Mouse (Mus musculus): ENCODE data around the gene Neurog1. TPM values are rescaled to one million over a fixed set of nuclear protein-coding genes. Genes with fewer than 3 reads are reported as not detected.

Neurog1 gene
- polyA plus RNA-seq, 1 experiment from 2014 or later = 18.5 TPM

GRCm38 (mm10) chr13:56223625-56224024 is 28.3 kb downstream of the Neurog1 start:
- H3K27ac ChIP-seq = peak overlapping the region; percentile 95
- peak; percentile 44 for DNase-seq (ENCODE audit: extremely low spot score, low spot score)
- WGBS = 1% methylated on average over 21 of the region's 21 CpGs

GRCm38 (mm10) chr13:56222849-56223246 is 29.1 kb downstream of the Neurog1 start:
- no peak for DNase-seq (ENCODE audit: extremely low spot score, low spot score)
- peaks cover 98% of the 10 kb centered on the region for H3K27me3 ChIP-seq (ENCODE audit: poor library complexity, severe bottlenecking)

More at GRCm38 (mm10) chr13:56223625-56224024, 28.3 kb downstream of the Neurog1 start:
- Histone ChIP-seq H3K27me3 (ENCODE audit: poor library complexity, severe bottlenecking) (peaks cover 98% of the 10 kb centered on the region), H3K36me3 (replicated peaks) (no peaks in the 10 kb centered on the region), H3K4me1 (peaks cover 77% of the 10 kb centered on the region), H3K9me3 (no peaks in the 10 kb centered on the region), H3K4me3 (peak overlapping the region; percentile 24; the same call in 1 of the 2 replicates)

DNA sequence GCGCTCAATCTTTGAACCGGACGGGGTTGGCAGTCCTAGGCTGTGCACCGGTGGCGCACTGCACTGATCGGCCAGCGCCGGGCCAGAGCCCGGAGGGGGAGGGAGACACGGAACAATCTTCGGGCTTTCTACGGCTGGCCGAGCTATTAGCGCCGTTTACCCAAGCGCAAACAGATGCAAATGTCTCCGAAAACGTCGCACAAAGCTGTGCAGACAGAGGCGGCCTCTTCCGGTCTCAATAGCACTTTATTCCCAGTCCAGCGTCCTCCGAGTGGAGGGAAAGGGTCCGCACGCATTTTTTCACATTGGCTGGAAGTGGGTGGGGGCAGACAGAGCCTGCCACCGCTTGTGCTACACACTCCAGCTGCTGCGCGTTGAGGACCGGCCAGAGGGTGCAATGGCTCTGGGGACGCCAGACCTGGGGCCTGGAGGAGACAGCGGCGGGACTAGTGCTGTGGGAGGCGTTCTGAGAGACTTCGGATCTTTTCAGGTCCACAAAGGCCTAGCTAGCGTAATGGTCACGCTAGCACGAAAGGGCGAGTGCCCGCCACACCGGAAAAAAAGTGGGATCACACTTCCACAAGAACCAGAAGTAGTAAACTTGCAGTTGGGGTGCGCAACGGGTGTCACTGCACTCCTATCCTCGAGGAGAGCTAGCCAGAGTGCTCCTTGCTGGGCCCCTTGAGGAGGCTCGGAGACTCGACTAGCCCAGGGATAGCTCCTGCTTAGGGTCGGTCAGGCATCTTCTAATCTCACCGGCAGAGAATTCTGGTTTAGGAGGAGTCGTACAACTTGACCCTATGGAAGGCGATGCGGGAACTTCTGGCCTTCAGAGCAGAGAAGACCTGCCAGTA is 29.7 kb downstream of the Neurog1 start:
- Histone ChIP-seq H3K9me3 (no peaks in the 10 kb centered on the region), H3K4me3 (peak overlapping the region; percentile 49), H3K27me3 (ENCODE audit: poor library complexity, severe bottlenecking) (peaks cover 98% of the 10 kb centered on the region), H3K36me3 (replicated peaks) (no peaks in the 10 kb centered on the region), H3K4me1 (peaks cover 72% of the 10 kb centered on the region), H3K27ac (peak overlapping the region; percentile 95)
- peak; percentile 62 for DNase-seq (ENCODE audit: extremely low spot score, low spot score)
- under 1% methylated on average over 50 of the region's 50 CpGs for WGBS

More at GRCm38 (mm10) chr13:56222849-56223246, 29.1 kb downstream of the Neurog1 start:
- Histone ChIP-seq H3K4me3 (peak overlapping the region; percentile 49; the same call in 1 of the 2 replicates), H3K27ac (peak overlapping the region; percentile 95), H3K4me1 (peaks cover 74% of the 10 kb centered on the region), H3K36me3 (replicated peaks) (no peaks in the 10 kb centered on the region), H3K9me3 (no peaks in the 10 kb centered on the region)
- 5% methylated on average over 4 of the region's 4 CpGs for WGBS

DNA sequence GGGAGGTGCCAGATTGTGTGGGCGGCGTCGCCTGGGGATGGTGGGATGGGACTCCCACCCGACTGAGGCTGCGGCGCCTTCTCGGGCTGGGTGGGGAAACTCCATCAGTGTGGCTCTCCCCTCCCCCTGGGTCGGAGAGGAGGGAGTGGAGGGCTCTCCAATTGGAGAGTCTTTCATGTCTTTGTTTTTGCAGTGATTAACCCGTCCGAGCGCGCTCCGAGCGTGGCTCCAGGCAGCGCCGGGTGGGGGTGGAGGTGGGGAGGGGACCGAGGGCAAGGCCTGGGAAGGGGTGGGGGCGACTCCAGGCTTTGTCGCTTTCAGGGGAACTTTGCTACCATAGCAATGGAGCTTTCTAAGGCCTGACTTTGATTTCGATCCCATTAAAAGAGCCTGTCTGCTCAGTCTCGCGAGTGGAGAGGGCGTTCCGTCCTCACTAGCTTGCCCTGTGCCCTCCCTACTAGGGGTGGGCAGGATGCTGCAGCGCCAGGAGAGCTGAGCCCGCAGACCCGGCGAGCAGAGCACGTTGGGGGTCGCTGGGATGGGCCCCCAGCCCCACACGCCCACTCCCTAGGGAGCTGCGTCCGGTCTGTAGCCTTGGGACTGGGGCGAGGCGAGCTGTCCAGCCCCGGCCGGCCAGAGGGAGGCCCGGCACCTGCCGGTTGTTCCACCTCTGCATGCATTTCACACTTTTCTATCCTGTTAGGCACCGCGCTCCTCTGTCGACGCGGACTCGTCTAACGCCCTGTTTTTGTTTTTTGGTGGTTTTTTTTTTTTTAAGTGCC is 30.6 kb downstream of the Neurog1 start:
- peak overlapping the region; percentile 49 for H3K4me3 ChIP-seq
- peaks cover 98% of the 10 kb centered on the region for H3K27me3 ChIP-seq (ENCODE audit: poor library complexity, severe bottlenecking)
- DNase-seq (ENCODE audit: extremely low spot score, low spot score) = peak; percentile 89
- no peaks in the 10 kb centered on the region for H3K9me3 ChIP-seq
- H3K27ac ChIP-seq = peak overlapping the region; percentile 95
- under 1% methylated on average over 46 of the region's 46 CpGs for WGBS
- H3K36me3 ChIP-seq (replicated peaks) = no peaks in the 10 kb centered on the region
- peaks cover 71% of the 10 kb centered on the region for H3K4me1 ChIP-seq

DNA sequence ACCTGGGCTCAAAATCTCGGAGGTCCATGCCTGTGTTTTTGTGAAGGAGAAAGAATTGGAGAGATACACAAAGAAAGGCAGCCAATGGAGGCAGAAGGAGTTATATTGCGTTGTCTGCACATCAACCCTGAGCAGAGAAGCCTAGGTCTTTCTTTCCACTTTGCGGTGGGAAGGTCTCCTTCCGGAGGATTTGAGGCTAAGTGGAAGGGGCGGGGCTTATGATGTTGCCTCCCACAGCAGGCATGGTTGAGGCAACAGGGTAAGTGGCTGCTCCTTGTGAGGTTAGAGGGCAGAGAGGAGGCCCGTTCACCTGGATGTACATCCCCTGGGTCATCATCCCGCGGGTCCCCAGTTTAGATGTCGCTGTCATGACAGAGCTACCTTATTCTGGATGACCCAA is 32.7 kb downstream of the Neurog1 start:
- H3K27me3 ChIP-seq (ENCODE audit: poor library complexity, severe bottlenecking) = peaks cover 98% of the 10 kb centered on the region
- 51% methylated on average over 9 of the region's 9 CpGs for WGBS
- H3K9me3 ChIP-seq = no peaks in the 10 kb centered on the region
- no peak overlapping the region for H3K4me3 ChIP-seq
- H3K4me1 ChIP-seq = peaks cover 83% of the 10 kb centered on the region
- H3K36me3 ChIP-seq (replicated peaks) = no peaks in the 10 kb centered on the region
- H3K27ac ChIP-seq = peak overlapping the region; percentile 35; the same call in 1 of the 2 replicates
- no peak for DNase-seq (ENCODE audit: extremely low spot score, low spot score)

DNA sequence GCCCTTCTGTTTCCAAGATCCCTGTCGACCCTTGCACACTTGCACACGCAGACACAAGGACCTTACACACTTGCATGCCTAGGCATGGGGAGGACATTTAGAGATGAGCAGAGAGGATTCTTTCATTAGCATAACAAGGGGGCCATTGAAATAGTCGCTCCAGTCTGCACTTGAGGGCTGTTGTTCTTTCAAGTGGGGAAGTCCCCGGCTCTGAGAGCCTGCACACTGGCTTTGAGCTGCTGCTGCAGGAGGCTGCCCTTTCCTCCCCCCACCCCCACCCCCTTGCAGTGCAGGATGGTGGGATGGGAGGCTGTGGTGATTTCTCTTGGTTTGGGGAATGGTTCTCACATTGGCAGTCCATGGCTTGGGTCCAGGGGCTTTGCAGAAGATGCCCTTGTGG is 35.9 kb downstream of the Neurog1 start:
- WGBS = 11% methylated on average over 4 of the region's 4 CpGs
- Histone ChIP-seq H3K4me1 (peaks cover 57% of the 10 kb centered on the region), H3K9me3 (peaks cover 8% of the 10 kb centered on the region; the same call in 1 of the 2 replicates), H3K4me3 (no peak overlapping the region), H3K27me3 (ENCODE audit: poor library complexity, severe bottlenecking) (peaks cover 98% of the 10 kb centered on the region), H3K27ac (peak overlapping the region; percentile 70), H3K36me3 (replicated peaks) (no peaks in the 10 kb centered on the region)
- no peak for DNase-seq (ENCODE audit: extremely low spot score, low spot score)

DNA sequence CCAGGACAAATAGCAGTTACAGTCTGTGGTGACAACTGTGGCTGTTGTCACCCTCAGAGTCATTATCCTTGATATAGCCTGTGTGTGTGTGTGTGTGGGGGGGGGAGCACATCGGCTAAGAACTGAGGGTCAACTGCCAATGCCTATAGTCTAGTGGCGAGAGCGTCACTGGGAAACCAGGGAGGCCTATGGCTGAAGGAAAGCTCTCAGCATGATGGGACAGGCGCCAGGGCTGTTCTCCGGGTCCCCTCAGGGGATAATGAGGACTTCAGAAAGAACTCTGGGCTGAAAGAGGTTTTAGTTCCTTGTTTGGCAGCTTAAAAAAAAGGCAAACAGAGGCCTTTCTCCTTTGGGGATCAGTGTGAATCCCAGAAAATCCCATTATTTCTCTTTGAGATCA is 37.3 kb downstream of the Neurog1 start:
- H3K9me3 ChIP-seq = peaks cover 15% of the 10 kb centered on the region; the same call in 1 of the 2 replicates
- peaks cover 55% of the 10 kb centered on the region for H3K4me1 ChIP-seq
- no peak for DNase-seq (ENCODE audit: extremely low spot score, low spot score)
- WGBS = 9% methylated on average over 5 of the region's 5 CpGs
- H3K27me3 ChIP-seq (ENCODE audit: poor library complexity, severe bottlenecking) = peaks cover 100% of the 10 kb centered on the region
- H3K4me3 ChIP-seq = no peak overlapping the region
- peak overlapping the region; percentile 70; the same call in 1 of the 2 replicates for H3K27ac ChIP-seq
- no peaks in the 10 kb centered on the region for H3K36me3 ChIP-seq (replicated peaks)

DNA sequence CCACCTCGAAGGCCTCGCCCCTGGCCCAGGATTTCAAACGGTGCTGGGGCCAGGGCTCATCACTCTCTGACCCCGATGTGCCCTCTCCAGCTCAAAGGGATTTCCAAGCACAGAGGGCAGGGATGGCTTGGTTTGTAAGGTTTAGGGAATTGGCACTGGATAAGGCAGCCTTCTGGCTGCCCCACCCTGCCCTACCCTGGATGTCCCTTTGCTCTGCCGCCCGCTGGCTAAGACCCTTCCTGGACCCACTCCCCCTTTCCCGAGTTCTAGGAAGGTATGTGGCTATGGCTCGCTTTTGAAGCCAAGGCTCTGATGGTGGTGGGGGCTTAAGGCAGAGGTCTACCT is 42.9 kb downstream of the Neurog1 start:
- DNase-seq (ENCODE audit: extremely low spot score, low spot score) = no peak
- Histone ChIP-seq H3K4me3 (peak overlapping the region; percentile 43), H3K27me3 (ENCODE audit: poor library complexity, severe bottlenecking) (peaks cover 89% of the 10 kb centered on the region), H3K9me3 (peaks cover 15% of the 10 kb centered on the region; the same call in 1 of the 2 replicates), H3K27ac (peak overlapping the region; percentile 90), H3K4me1 (peaks cover 48% of the 10 kb centered on the region), H3K36me3 (replicated peaks) (no peaks in the 10 kb centered on the region)
- 7% methylated on average over 8 of the region's 8 CpGs for WGBS

DNA sequence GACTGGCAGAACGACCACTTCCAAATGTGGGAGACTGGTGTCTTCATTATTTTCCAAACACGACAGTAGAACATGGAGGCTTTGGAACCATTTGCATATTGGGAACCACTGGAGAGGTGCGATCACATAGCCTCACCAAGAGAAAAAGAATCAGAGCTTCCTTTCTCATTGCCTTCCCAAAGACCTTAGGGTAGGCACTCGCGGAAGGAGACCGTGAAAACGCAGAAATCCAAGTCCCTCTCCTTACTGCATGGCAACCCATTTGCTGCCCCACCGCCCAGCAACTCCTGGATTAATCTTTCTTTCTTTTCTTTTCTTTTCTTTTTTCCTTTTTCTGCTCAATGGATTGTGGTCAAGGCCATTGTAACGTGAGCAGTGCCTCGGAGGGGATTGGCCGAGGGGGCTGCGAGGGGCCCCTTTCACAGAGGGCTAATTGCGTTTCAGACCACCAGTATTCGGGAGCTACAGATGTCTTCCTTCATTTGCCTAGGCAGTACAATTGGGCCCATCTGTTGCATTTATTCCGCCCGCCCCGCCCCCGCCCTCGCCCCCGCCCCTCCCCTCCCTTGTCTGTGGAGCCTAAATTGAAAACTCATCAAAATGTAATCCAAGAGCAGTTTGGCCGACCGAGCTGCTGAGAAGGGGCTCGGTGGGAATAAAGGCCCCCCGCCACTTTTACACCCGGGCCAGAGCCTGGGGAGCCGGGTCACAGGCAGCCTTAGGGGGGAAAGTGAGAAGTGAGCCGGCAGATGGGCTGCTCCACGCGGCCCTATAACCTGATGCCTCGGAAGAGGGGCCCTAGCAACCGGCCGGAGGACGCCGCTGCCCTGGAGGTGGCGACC is 43.5 kb downstream of the Neurog1 start:
- H3K36me3 ChIP-seq (replicated peaks) = no peaks in the 10 kb centered on the region
- 2% methylated on average over 35 of the region's 35 CpGs for WGBS
- H3K27ac ChIP-seq = peak overlapping the region; percentile 90
- H3K9me3 ChIP-seq = peaks cover 11% of the 10 kb centered on the region; the same call in 1 of the 2 replicates
- peak overlapping the region; percentile 43 for H3K4me3 ChIP-seq
- DNase-seq (ENCODE audit: extremely low spot score, low spot score) = peak; percentile 83
- peaks cover 45% of the 10 kb centered on the region for H3K4me1 ChIP-seq
- H3K27me3 ChIP-seq (ENCODE audit: poor library complexity, severe bottlenecking) = peaks cover 87% of the 10 kb centered on the region

Other genes starting within 250 kb of the Neurog1 start
- 554 and 558 TPM in 2 replicates for gene H2afy, start 115.8 kb downstream of the Neurog1 start, polyA plus RNA-seq (2016; fragmentation: Nextera tagmentation; extraction: Ambion mirVana)
- gene Tifab, start 73.3 kb downstream of the Neurog1 start, polyA plus RNA-seq (2016; fragmentation: Nextera tagmentation; extraction: Ambion mirVana) = 0.97 and 1.2 TPM in 2 replicates
- gene Cxcl14, start 44.4 kb upstream of the Neurog1 start, polyA plus RNA-seq (2016; fragmentation: Nextera tagmentation; extraction: Ambion mirVana) = 2.3 and 2.7 TPM in 2 replicates
- not detected in 2 replicates for gene Gm3045, start 174.4 kb upstream of the Neurog1 start, polyA plus RNA-seq (2016; fragmentation: Nextera tagmentation; extraction: Ambion mirVana)
- not detected in 2 replicates for gene Slc25a48, start 186.2 kb upstream of the Neurog1 start, polyA plus RNA-seq (2016; fragmentation: Nextera tagmentation; extraction: Ambion mirVana)
- gene Il9, start 230.1 kb upstream of the Neurog1 start, polyA plus RNA-seq (2016; fragmentation: Nextera tagmentation; extraction: Ambion mirVana) = not detected in 2 replicates